Mouse (Mus musculus) kidney, adult 18-20 months (tissue): ENCODE measurements at regions not wholly inside any gene's neighbourhood (a gene's known extent, or its start where the extent isn't known, plus 50 kb on each side); places are given as distances from the start of the nearest gene placed in this dataset.

Experiments used
- DNase-seq: peaks from one replicate; pipeline ENCODE4 v3.0.0; 2021

GRCm38 (mm10) chr6:22442591-22442990 lies 86.5 kb upstream of the Fam3c start:
- no peak for DNase-seq

- DNase-seq = no peak
Measured at GRCm38 (mm10) chr6:22439871-22440270, 83.8 kb upstream of the Fam3c start.

- no peak for DNase-seq
Measured at GRCm38 (mm10) chr6:22429026-22429425, 73.0 kb upstream of the Fam3c start.

GRCm38 (mm10) chr6:22424161-22424807 lies 68.2 kb upstream of the Fam3c start:
- no peak for DNase-seq

GRCm38 (mm10) chr6:22423070-22423980 lies 67.3 kb upstream of the Fam3c start:
- no peak for DNase-seq

- no peak for DNase-seq
Measured at GRCm38 (mm10) chr6:22421551-22421950, 65.5 kb upstream of the Fam3c start.

- no peak for DNase-seq
Measured at GRCm38 (mm10) chr6:22418279-22418678, 62.2 kb upstream of the Fam3c start.

- DNase-seq = peak; percentile 39
Measured at GRCm38 (mm10) chr6:22417189-22417588, 61.1 kb upstream of the Fam3c start.

GRCm38 (mm10) chr6:22411796-22412195 lies 55.8 kb upstream of the Fam3c start:
- DNase-seq = no peak

GRCm38 (mm10) chr6:22408808-22409589 lies 53.0 kb upstream of the Fam3c start:
- no peak for DNase-seq
